Mouse (Mus musculus): ENCODE measurements around the gene Ccdc92.

- no peak for TF ChIP-seq EP300 (IDR thresholded peaks at IDR 0.05; ENCODE audit: low read depth)
- TF ChIP-seq CTCF (IDR thresholded peaks at IDR 0.05; ENCODE audit: low read depth), result no peak
Measured at GRCm38 (mm10) chr5:124814797-124815196, 47.4 kb downstream of the Ccdc92 start.

Data from heart, postnatal 0 days (tissue).